Mouse (Mus musculus): ENCODE data around the gene Timm9.

The Timm9 gene

DNA sequence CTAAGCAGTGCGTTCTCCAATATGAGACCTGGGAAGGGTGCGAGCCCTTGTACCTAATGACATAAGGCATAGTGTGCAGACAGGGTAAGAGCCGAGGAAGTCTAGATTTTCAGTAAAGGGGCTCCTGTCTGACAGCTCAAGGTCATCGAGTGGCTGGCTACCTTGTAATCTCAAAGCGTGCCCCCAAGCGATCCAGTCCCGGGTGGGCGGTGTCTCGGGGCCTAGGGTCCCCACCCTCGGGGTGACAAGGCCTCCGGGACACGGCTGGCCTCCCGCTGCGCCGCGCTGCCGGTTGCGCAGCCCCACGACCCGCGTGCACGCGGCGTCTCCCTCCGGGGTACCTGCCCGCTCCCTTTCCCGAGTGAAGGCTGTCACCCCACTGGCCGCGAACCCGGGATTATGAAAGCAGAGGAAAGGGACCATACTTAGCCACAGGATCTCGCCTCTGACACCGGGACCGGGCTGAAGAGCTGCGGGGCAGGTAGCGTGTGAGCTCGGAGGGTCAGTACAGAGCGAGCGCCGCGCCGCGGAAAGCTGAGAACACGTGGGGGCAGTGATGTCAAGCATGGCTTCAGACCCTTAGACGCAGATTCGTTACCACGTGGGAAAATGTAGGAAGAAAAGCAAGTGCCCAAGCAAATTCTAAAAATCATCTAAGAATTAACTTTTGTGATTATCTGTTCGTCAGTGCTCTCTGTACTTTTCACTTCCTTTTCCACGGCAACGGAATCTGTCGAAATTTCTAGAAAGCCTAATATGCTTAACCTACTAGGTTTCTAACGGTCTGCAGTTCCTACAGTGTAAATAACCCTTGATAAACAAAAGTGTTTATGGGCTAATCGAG, at the start of gene Timm9, which contains the start of gene 2700049A03Rik:
Gene Timm9, minus strand, starts transcription at position 555 of the 844 bp plus-strand sequence.
Gene 2700049A03Rik, plus strand, starts transcription at position 719 of the 844 bp plus-strand sequence.
- DNase-seq (ENCODE audit: low spot score): peak; percentile 83

DNA sequence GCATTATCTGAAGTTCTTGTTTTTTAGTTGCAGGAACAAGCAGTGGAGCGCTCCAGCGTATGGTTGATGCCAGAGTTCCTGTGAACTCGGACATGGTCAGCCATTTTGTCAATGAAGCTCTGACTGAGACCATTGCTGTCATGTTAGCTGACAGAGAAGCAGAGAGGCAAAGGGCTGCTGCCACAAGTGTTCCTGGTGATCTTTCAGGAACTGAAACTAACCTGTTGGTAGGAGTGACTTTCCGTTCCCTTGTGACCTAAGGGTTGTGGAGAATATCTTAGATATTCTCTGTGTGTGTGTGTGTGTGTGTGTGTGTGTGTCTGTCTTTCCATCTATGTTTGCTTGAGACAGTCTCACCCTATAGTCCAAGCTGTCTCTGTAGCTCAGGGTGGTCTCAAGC, 47.9 kb upstream of the Timm9 start:
- DNase-seq (ENCODE audit: low spot score): no peak

DNA sequence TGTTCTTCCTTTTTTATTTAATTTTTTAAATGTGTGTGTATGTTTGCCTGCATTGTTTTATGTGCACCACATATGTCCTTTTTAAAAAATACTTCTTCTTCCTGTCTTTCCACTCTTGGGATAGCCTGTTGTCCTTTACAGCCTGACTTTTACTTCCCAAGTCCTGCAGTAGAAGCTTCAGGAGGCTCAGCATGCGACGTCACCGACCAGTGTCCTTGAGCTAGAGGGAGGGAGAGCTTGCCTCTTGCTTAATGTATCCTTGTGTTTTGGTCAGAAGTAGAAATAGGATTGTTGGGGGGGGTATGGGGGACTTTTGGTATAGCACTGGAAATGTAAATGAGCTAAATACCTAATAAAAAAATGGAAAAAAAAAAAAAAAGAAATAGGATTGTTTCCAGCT, 47.3 kb upstream of the Timm9 start:
- DNase-seq (ENCODE audit: low spot score): no peak

DNA sequence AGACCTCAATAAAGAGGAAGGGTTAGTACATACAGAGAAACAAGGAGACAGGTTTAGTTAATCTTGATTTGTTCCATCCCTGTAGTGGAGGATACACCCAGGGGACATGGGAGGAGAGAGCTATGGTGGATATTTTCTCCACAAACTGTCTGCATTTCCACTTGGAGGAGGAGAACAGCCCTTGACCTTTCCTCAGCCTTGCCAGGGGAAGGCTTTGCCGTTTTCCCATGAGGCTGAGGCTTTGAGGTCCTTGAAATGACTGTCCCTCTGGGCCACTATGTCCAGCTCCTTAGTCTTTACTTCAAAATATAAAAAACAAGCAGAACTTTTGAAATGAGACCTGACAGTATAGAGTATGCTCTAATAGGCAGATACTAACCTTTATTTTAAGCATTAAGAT, 33.4 kb upstream of the Timm9 start:
- no peak for DNase-seq (ENCODE audit: low spot score)

DNA sequence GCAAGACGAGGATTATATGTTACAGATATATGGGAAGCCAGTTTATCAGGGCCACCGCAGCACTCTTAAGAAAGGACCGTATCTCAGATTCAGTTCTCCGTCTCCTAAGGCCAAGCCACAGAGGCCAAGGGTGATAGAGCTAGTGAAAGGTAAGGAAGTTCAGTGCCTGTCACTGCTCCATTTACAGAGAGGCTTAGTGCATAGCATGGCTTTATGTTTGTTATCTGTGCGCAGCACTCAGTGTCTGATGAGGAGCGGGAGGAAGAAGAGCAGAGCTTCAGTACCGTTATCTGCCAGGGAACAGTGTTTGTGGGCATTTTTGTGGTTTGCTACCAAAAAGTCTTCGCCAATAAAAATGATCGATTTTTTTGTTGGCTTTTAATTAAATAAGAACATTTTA, 27.9 kb upstream of the Timm9 start:
- no peak for DNase-seq (ENCODE audit: low spot score)

DNA sequence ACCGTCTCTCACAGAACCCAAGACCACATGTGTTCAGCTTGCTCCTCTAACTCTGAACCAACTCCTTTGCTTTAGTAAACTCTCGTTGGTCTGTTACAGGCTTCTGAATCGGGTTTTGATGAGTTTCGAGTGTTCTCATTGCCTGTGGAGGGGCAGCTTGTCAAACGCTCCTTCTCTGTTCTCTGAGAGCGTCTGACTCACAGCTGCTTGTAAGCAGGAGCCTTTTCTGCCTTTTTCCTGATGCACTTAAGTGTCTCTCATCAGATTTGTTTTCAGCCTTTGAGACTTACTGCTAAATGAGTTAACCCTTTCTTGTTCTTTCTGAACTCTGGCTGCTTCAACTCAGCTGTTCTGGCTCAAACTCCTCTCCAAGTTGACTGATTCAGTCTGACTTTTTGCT, 21.5 kb upstream of the Timm9 start:
- DNase-seq (ENCODE audit: low spot score): no peak

DNA sequence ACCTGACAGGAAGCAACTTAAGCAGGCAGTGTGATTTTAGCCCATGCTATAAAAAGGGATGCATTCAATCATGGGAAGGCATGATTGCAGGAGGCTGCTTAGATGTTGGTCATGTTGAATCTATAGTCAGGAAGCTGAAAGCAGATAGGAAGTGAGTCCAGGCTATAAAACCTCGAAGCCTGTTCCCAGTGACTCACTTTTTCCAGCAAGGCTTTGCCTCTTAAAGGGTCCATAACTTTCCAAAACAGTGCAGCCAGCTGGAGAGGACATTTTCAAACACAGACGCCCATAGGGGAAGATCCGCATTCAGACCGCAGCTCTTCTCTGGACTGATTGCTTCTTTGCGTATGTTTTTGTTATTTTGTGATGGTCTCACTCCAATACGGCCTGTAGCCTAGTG, 18.5 kb upstream of the Timm9 start:
- no peak for DNase-seq (ENCODE audit: low spot score)

DNA sequence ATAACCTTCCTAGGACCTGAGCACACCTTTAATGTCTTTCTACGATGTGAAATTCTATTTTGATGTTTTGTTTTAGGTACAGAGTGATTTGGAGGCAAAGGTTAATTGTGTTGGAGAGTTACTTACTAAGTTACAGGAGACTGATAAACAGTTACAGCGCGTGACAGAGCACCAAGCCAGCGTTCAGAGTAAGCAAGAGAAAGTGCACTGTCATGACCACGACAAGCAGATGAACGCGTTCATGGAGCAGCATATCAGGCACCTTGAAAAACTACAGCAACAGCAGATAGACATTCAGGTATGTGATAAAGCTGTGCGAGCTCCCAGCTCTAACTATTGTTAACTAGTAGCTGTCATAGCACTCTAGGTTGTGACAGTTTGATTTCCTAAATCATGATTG, 13.7 kb upstream of the Timm9 start:
- DNase-seq (ENCODE audit: low spot score): no peak

DNA sequence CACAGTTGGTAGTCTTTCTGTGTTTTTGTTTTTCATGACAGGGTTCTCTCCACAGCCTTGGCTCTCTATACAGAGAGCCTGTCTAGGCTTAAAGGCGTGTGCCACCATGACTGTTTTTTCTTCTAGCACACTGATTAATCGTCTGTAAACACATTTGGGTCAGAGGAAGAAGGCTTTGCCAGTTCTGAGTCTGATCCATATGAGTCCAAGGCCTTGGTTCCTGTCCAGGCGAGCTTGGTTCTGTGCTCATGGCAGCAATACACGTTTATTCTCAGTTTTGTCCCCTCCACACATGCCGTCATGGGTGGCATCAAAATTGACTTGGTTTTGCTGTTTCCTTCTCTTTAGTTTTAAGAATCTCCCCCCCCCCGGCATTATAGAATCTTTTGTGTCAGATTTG, 13.0 kb upstream of the Timm9 start:
- no peak for DNase-seq (ENCODE audit: low spot score)

DNA sequence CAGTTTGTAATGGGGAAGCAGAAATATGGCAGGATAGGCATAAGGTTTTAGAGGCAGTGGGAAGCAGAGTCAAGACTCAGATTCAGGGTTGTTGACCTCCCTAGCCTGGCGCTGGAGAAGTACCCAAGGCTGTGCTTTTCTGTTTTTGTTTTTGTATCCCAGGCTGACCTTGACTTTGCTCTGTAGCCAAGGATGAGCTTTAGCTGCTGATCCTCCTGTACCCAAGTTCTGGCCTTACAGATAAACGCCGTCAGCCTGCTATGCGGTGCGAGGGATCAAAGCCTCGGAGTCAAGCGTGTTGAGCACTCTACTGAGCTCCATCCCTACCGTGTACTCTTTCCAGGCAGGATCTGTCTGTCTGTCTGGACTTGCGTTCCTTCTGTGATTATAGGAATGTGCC, 12.3 kb upstream of the Timm9 start:
- no peak for DNase-seq (ENCODE audit: low spot score)

DNA sequence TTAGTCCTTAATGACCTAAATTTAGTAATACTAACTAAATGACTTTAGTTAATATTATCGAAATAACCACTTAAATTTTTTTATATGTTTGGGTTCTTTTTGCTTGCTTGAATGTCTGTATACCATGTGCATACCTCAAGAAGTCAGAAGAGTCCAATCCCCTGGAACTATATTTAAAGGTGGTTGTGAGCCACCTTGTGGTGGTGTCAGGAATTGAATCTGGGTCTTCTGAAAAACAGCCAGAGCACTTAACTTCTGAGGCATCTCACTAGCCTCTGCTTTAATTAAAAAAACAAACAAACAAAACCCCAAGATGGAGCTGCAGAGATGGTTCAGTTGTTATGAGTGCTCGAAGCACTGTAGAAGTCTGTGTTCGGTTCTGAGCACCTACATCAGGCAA, 11.2 kb upstream of the Timm9 start:
- DNase-seq (ENCODE audit: low spot score): peak; percentile 55

DNA sequence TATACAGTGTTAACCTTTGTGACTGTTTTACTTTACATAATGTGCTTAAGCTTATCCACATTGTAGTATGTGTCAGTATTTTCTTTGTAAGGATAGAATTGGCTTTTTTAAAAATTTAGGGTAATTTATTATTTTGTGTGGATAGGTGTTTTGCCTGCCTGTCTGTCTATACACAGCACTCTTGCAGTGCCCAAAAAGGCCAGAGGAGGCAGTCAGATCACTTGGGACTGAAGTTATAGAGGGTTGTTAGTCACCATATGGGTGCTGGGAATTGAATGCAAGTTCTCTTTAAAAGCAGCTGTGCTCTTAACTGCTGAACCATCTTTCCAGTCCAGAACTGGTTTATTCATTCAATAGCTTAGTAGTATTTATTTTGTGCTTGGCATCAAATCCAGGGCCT, 4.7 kb upstream of the Timm9 start:
- DNase-seq (ENCODE audit: low spot score): no peak

DNA sequence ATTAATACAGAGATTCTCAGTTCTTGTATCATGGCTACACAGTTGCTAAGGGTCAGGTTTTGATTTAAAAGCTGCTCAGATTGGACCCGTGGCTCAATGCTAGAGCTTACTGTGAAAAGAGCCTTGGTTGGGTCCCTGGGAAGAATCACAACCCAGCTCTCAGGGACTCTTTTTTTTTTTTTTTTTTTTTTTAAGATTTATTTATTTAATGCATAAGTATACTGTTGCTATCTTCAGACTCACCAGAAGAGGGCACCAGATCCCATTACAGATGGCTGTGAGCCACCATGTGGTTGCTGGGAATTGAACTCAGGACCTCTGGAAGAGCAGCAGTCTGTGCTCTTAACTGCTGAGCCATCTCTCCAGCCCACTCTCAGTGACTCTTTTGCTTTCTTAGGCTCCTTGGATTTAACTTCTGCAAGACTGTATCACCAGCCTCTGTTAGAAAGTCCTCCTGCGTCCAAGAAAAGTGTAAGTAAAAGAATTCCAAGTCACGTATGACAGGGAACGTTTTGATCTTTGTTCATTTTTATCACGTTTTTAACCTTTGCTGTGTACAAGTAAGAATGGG, 2.9 kb upstream of the Timm9 start:
- DNase-seq (ENCODE audit: low spot score): no peak

DNA sequence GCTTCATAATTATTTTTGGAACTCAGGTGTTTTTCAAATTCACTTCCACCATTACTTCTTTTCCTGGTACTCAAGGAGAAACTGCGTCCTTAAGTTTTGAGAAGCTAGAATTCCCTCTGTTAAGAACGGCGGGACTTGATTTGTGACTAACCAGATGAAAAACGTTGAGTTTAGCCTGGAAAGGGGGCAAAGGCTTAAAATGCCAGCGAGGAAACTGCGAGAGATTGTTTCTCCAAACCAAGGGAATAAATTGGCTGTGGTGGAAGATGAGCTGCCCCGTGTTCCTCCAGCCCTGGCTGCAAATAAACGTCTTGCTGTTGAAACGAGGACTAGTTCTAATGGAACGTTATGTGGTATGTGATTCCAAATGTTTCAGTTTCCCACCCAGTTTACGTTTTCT, 1.2 kb upstream of the Timm9 start:
- no peak for DNase-seq (ENCODE audit: low spot score)

DNA sequence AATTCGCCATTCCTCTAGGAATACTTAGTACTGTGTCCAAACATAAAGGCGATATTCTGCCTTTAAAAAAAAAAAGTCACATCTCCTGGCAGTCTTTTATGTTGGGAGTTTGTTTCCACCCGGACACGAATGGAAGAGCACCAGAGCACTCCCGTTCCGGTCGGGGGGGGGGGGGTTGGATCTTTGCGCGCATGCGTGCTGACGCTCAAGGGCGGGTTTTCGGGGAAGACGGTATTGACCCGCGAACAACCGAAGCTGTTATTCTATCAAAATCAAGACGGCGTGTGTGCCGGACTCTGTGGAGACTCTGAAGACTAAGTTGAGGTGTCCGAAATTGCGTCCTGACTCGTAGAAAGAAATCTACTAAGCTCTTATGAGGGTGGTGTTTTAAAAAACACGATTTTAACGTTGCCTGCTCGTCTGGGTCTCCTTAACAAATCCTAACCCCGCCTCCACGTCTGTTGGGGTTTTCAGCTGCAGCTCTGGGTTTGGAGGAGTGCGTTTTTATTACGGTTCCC, 549 bp upstream of the Timm9 start:
- DNase-seq (ENCODE audit: low spot score): peak; percentile 79

DNA sequence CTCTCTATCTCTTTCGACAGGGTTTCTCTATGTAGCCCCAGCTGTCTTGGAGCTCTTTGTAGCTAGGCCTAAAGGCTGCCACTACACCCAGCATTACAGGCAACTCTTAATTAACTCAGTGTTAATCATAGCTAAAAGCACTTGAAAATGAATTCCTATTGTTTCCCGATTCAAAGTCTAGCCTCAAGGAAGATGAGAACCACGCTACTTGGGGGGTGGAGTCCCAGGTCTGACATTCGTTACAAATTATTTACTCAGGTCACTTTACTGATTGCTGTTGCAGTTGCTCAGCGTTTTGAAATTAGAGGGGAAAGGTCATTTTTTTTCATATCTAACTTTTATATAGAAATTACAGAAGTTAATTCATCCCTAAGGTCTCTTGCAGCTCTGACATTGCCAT, 903 bp downstream of the Timm9 start:
- no peak for DNase-seq (ENCODE audit: low spot score)

DNA sequence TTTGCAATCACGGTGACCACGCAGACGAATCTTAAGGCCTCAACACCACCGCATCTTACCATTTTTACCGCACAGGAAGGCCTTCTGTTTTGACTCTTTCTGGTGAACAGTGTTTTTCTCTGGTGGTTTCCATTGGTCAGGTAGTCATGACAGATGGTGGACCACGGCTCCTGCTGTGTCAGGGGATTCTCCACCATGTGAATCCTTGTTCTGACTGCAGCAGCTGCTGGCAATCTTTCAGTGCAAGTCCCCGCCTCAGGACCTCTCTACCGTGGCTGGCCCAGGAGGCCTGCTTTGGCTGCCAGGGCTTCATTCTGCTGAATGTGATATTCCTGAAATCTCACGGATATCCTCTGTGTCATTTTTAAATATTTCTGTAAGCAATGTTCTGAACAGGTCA, 13.2 kb downstream of the Timm9 start:
- DNase-seq (ENCODE audit: low spot score): no peak

DNA sequence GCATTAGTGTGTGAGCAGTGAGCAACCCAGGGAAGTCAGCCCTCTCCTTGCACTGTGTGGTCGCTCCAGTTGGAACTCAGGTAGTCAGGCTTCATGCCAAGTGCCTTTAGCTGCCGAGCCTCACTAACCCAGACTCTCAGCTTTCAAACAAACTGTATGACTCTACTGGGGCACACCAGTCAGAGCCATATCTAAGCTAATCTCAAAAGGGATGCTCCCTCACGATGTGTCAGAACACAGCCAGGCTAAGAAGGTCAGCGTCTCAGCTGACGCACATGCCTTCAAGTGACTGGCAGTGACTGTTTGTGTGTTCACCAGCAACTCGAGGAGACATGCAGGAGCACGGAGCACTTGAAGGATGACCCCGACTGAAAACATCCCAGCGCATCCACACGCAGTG, 13.8 kb downstream of the Timm9 start:
- DNase-seq (ENCODE audit: low spot score): no peak

DNA sequence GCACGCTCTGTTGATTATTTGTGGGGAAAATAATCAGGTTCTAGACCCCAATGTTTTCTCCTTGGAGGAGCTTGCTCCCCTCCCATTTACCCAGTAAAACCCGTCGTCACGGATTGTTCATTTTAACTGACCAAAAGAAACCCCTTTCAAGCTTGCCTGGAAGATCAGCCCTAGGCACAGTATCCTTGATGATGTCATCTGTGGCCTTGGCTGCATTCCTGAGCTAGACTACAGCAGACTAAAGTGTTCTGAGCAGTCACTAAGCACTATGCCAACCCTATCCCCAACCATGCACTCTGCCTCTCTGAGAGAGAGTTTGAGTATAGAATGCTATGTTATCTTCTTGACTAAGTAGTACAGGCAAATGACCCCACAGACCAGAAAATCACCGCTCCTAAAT, 20.1 kb downstream of the Timm9 start:
- no peak for DNase-seq (ENCODE audit: low spot score)

DNA sequence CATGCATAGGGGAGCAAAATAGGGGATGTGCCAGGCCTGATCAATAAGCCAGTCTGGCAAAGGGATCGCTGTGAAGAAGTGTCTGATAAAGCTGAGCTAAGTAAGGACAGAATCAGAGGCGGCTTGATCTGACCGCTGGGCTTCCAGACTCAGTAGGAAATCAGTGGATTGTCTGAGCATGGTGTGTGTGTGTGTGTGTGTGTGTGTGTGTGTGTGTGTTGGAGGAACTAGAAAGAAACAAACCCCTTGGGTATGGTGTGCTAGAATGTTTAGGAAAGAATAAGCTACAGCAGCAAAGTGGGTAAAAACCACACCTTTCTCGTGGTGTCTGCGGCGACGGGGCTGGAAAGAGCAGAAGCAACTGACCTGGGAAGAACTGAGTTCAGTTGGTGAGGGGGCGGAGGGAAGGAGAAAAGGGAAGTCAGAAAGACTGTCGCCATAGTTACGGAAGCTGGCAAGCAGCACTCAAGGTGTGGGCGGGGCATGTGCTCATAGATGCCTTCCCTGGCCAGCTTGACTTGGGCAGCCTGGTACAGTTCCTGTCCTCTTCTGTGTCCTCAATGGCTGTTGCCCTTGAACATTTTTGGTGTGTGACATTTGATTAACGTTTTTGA, 22.7 kb downstream of the Timm9 start:
- DNase-seq (ENCODE audit: low spot score): peak; percentile 78

DNA sequence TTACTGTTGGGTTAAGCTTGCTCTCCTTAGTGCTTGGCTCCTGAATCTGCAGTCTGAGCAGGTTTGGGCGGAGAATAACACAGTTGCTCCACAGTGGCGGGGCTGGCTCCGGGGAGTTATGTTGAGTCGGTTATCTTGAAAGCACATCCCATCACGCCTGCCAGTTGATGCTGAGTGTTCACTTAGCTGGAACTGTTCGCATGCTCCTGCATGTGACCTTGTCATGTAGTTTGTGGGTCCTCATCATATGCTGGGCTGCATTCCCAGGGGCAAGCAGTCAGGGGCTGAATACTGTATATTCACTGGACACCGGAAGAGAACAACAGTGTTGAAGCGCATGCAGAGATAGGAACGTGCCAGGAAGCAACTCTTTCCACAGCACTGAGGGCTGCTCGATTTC, 23.4 kb downstream of the Timm9 start:
- no peak for DNase-seq (ENCODE audit: low spot score)

DNA sequence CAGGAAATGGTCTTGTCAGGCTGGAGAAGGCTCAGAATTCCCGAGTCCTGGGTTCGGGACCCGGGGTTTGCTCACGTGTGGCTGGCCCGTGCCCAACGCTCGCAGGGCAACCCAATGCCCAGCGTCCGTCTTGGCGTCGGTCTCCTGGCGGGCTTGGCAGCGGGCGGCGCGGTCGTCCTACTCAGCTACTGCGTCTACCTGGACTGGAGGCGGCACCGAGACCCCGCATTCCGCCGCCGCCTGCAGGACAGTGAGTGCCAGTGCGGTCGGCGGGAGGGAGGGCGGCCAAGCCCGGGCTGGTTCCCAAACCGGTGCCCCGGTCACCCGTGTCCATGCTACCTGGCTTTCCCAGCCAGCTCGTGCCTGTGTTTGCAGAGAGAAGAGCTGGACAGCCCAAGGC, 25.2 kb downstream of the Timm9 start, which contains the start of gene Tomm20l:
Gene Tomm20l, plus strand, starts transcription at position 98 of the 400 bp plus-strand sequence.
- no peak for DNase-seq (ENCODE audit: low spot score)

DNA sequence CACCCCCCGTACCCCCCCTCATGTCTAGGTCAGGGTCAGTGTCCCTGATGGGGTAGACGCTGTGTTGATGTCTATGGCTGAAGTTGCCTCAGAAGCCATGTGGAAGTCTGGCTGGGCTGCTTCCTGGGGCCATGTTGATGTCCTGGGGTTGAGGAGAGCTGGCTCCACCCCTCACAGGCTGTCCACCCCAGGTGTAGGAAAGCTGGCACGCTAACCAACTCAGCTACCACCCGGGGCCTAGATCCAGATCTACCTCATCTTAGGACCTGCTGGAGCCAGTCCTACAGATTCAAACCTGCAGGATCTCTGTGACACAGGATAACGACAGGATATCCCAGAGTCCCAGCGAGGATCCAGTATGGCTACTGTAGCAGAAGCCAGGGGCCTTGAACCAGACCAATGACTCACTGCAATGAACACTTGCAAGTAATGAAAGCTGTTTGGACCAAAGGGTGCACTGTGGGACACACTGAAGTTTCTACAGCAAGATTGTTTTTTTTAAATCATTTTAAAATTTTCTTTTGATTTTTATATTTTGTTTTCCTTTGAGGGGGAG, 29.2 kb downstream of the Timm9 start:
- DNase-seq (ENCODE audit: low spot score): no peak

Data from layer of hippocampus, adult 11-12 months (tissue).